Mouse (Mus musculus): ENCODE measurements around the gene Olfm2. TPM values are rescaled to one million over a fixed set of nuclear protein-coding genes. Genes with fewer than 3 reads are reported as not detected.
A peak's percentile ranks its signal among the peaks of the same experiment; 100 is the strongest.
"Not testable (repeated sequence)": the region's sequence is repeated elsewhere in the genome, so short reads cannot be mapped to it uniquely, and the experiment has no call there.

Gene Olfm2
- polyA plus RNA-seq, 1 experiment from 2014 or later: 4.1 TPM

DNA sequence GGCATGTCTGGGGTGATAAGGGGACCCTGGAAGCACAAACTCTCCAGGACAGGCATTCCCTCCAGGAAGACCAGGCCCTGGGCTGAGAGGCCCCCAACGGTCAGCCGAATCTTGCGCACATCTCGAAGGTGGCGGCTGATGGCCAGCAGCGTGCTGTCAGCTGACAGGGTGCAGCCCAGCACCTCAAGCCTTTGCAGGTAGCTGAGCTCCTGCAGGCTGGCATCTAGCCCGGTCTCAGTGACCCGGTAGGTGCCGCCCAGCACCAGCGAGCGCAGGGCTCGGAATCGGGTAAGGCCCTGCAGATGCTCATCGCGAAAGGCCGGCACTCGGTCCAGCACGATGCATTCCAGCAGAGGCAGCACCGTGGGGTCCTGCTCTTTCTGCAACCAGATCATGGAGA, 107.6 kb downstream of the Olfm2 start:
- Histone ChIP-seq H3K4me3 (ENCODE audit: low read depth, low read length) (no peak overlapping the region), H3K9me3 (ENCODE audit: control insufficient read depth) (no peaks in the 10 kb centered on the region), H3K36me3 (ENCODE audit: control insufficient read depth, insufficient read depth) (peaks cover 13% of the 10 kb centered on the region), H3K4me2 (replicated peaks; ENCODE audit: low read depth) (no peak overlapping the region), H3K4me1 (replicated peaks; ENCODE audit: control insufficient read depth, insufficient read depth, low read length) (no peaks in the 10 kb centered on the region), H3K27me3 (replicated peaks; ENCODE audit: control insufficient read depth, insufficient read depth, low read length) (no peaks in the 10 kb centered on the region), H3K27ac (ENCODE audit: low read depth, low read length) (0 out of 2 replicates have a peak overlapping the region, but pooled peaks have one; percentile 15), H3K9ac (ENCODE audit: low read depth, low read length) (no peak overlapping the region)
- no peak for TF ChIP-seq CTCF (IDR thresholded peaks at IDR 0.05; ENCODE audit: low read depth)
- no peak for ATAC-seq
- 96% methylated on average over 19 of the region's 19 CpGs for WGBS

- Histone ChIP-seq H3K27ac (ENCODE audit: low read depth, low read length) (no peak overlapping the region), H3K4me2 (replicated peaks; ENCODE audit: low read depth) (no peak overlapping the region), H3K4me3 (ENCODE audit: low read depth, low read length) (no peak overlapping the region), H3K9ac (ENCODE audit: low read depth, low read length) (no peak overlapping the region), H3K27me3 (replicated peaks; ENCODE audit: control insufficient read depth, insufficient read depth, low read length) (no peaks in the 10 kb centered on the region), H3K9me3 (ENCODE audit: control insufficient read depth) (no peaks in the 10 kb centered on the region), H3K36me3 (ENCODE audit: control insufficient read depth, insufficient read depth) (peaks cover 13% of the 10 kb centered on the region), H3K4me1 (replicated peaks; ENCODE audit: control insufficient read depth, insufficient read depth, low read length) (no peaks in the 10 kb centered on the region)
- WGBS: 78% methylated on average over 2 of the region's 2 CpGs
- ATAC-seq: no peak
- no peak for TF ChIP-seq CTCF (IDR thresholded peaks at IDR 0.05; ENCODE audit: low read depth)
Measured at GRCm38 (mm10) chr9:20636790-20637189, 109.4 kb downstream of the Olfm2 start.

- ATAC-seq: no peak
- Histone ChIP-seq H3K36me3 (ENCODE audit: control insufficient read depth, insufficient read depth) (peaks cover 13% of the 10 kb centered on the region), H3K4me2 (replicated peaks; ENCODE audit: low read depth) (no peak overlapping the region), H3K27ac (ENCODE audit: low read depth, low read length) (no peak overlapping the region), H3K27me3 (replicated peaks; ENCODE audit: control insufficient read depth, insufficient read depth, low read length) (no peaks in the 10 kb centered on the region), H3K9me3 (ENCODE audit: control insufficient read depth) (no peaks in the 10 kb centered on the region), H3K4me1 (replicated peaks; ENCODE audit: control insufficient read depth, insufficient read depth, low read length) (no peaks in the 10 kb centered on the region), H3K4me3 (ENCODE audit: low read depth, low read length) (no peak overlapping the region), H3K9ac (ENCODE audit: low read depth, low read length) (no peak overlapping the region)
- WGBS: 90% methylated on average over 3 of the region's 3 CpGs
- no peak for TF ChIP-seq CTCF (IDR thresholded peaks at IDR 0.05; ENCODE audit: low read depth)
Measured at GRCm38 (mm10) chr9:20636256-20636655, 109.9 kb downstream of the Olfm2 start.

GRCm38 (mm10) chr9:20635676-20636075, 110.5 kb downstream of the Olfm2 start:
- H3K4me3 ChIP-seq (ENCODE audit: low read depth, low read length); H3K4me1 ChIP-seq (replicated peaks; ENCODE audit: control insufficient read depth, insufficient read depth, low read length); H3K9ac ChIP-seq (ENCODE audit: low read depth, low read length); ATAC-seq; H3K27ac ChIP-seq (ENCODE audit: low read depth, low read length); H3K27me3 ChIP-seq (replicated peaks; ENCODE audit: control insufficient read depth, insufficient read depth, low read length); H3K4me2 ChIP-seq (replicated peaks; ENCODE audit: low read depth); H3K9me3 ChIP-seq (ENCODE audit: control insufficient read depth): not testable (repeated sequence)
- 93% methylated on average over 7 of the region's 8 CpGs for WGBS
- peaks cover 13% of the 10 kb centered on the region for H3K36me3 ChIP-seq (ENCODE audit: control insufficient read depth, insufficient read depth)

DNA sequence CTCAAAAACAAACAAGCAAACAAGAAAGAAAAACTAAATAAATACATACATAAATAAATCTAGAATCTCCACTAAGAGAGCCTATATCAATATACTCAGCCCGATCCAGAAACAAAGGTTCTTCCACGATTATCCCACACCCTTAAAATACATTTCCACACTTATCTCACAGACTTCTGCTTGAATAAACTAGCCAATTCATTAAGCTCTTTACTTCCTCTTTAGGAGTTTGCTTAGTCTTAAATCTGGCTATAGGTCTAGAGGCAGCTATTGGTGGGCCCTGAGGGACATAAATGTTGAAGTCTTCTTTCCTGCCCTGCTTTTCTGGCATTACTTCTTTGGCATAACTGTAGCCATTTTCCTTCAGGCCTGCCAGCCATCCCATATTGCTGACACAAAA, 114.8 kb downstream of the Olfm2 start:
- ATAC-seq: no peak
- WGBS: 92% methylated on average over 2 of the region's 2 CpGs
- no peak for TF ChIP-seq CTCF (IDR thresholded peaks at IDR 0.05; ENCODE audit: low read depth)

More for the DNA sequence above, 114.8 kb downstream of the Olfm2 start:
- H3K27me3 ChIP-seq (replicated peaks; ENCODE audit: control insufficient read depth, insufficient read depth, low read length): no peaks in the 10 kb centered on the region
- H3K4me2 ChIP-seq (replicated peaks; ENCODE audit: low read depth): no peak overlapping the region
- H3K27ac ChIP-seq (ENCODE audit: low read depth, low read length): no peak overlapping the region
- H3K9ac ChIP-seq (ENCODE audit: low read depth, low read length): no peak overlapping the region
- H3K4me3 ChIP-seq (ENCODE audit: low read depth, low read length): no peak overlapping the region
- no peaks in the 10 kb centered on the region for H3K9me3 ChIP-seq (ENCODE audit: control insufficient read depth)
- H3K36me3 ChIP-seq (ENCODE audit: control insufficient read depth, insufficient read depth): no peaks in the 10 kb centered on the region
- H3K4me1 ChIP-seq (replicated peaks; ENCODE audit: control insufficient read depth, insufficient read depth, low read length): no peaks in the 10 kb centered on the region

Other genes starting within 250 kb of the Olfm2 start
- 17.5 and 22.1 TPM in 2 replicates for gene Zfp266, start 224.9 kb downstream of the Olfm2 start, polyA plus RNA-seq (2015; fragmentation: Nextera tagmentation; extraction: Ambion mirVana)
- 5.2 and 5.7 TPM in 2 replicates for gene Zfp846, start 165.1 kb downstream of the Olfm2 start, polyA plus RNA-seq (2015; fragmentation: Nextera tagmentation; extraction: Ambion mirVana)
- 557 and 578 TPM in 2 replicates for gene Ubl5, start 103.5 kb downstream of the Olfm2 start, polyA plus RNA-seq (2015; fragmentation: Nextera tagmentation; extraction: Ambion mirVana)
- 7.4 and 7.6 TPM in 2 replicates for gene Fbxl12, start 101.6 kb downstream of the Olfm2 start, polyA plus RNA-seq (2015; fragmentation: Nextera tagmentation; extraction: Ambion mirVana)
- 27.1 and 27.2 TPM in 2 replicates for gene Pin1, start 94.3 kb downstream of the Olfm2 start, polyA plus RNA-seq (2015; fragmentation: Nextera tagmentation; extraction: Ambion mirVana)
- 1.2 and 1.9 TPM in 2 replicates for gene Col5a3, start 68.7 kb upstream of the Olfm2 start, polyA plus RNA-seq (2015; fragmentation: Nextera tagmentation; extraction: Ambion mirVana)
- not detected in 2 replicates for gene Rdh8, start 72.2 kb upstream of the Olfm2 start, polyA plus RNA-seq (2015; fragmentation: Nextera tagmentation; extraction: Ambion mirVana)
- gene A230050P20Rik, start 122.3 kb upstream of the Olfm2 start, polyA plus RNA-seq (2015; fragmentation: Nextera tagmentation; extraction: Ambion mirVana): 4.9 and 5.6 TPM in 2 replicates
- gene Angptl6, start 133.4 kb upstream of the Olfm2 start, polyA plus RNA-seq (2015; fragmentation: Nextera tagmentation; extraction: Ambion mirVana): 9.4 and 9.8 TPM in 2 replicates
- gene Ppan, start 141.8 kb upstream of the Olfm2 start, polyA plus RNA-seq (2015; fragmentation: Nextera tagmentation; extraction: Ambion mirVana): 18.7 and 21.4 TPM in 2 replicates
- gene Eif3g, start 152.3 kb upstream of the Olfm2 start, polyA plus RNA-seq (2015; fragmentation: Nextera tagmentation; extraction: Ambion mirVana): 131 and 138 TPM in 2 replicates
- gene Dnmt1, start 213.5 kb upstream of the Olfm2 start, polyA plus RNA-seq (2015; fragmentation: Nextera tagmentation; extraction: Ambion mirVana): 18.5 and 19.2 TPM in 2 replicates
- 9.5 and 11.4 TPM in 2 replicates for gene S1pr2, start 230.4 kb upstream of the Olfm2 start, polyA plus RNA-seq (2015; fragmentation: Nextera tagmentation; extraction: Ambion mirVana)

Data from intestine, postnatal 0 days (tissue).